Mouse (Mus musculus): ENCODE measurements around the gene Lysmd4. TPM values are rescaled to one million over a fixed set of nuclear protein-coding genes. Genes with fewer than 3 reads are reported as not detected.

Lysmd4 gene
- total and polyA plus RNA-seq, 2 experiments = 8.3 to 9.5 TPM

GRCm38 (mm10) chr7:67228390-67228789 is 6.0 kb downstream of the Lysmd4 start:
- Histone ChIP-seq H3K27ac (replicated peaks; ENCODE audit: insufficient read depth, low read depth, low read length) (no peak overlapping the region), H3K36me3 (ENCODE audit: control insufficient read depth, insufficient read depth, low read length) (peaks cover 2% of the 10 kb centered on the region; the same call in 1 of the 2 replicates), H3K4me1 (ENCODE audit: control insufficient read depth, insufficient read depth, low read length) (no peaks in the 10 kb centered on the region), H3K79me2 (ENCODE audit: control insufficient read depth, insufficient read depth, low read length) (no peaks in the 10 kb centered on the region), H3K27me3 (ENCODE audit: control insufficient read depth, insufficient read depth, low read length) (no peaks in the 10 kb centered on the region), H3K9ac (ENCODE audit: low read depth, low read length) (no peak overlapping the region), H3K4me3 (ENCODE audit: insufficient read depth, low read depth, low read length) (no peak overlapping the region)
- WGBS = 90% methylated on average over 3 of the region's 3 CpGs
- TF ChIP-seq CTCF (IDR thresholded peaks at IDR 0.05; ENCODE audit: low read depth, low read length) = no peak
- TF ChIP-seq POLR2A (IDR thresholded peaks at IDR 0.05; ENCODE audit: extremely low read depth, insufficient read depth, low read length) = no peak
- DNase-seq (ENCODE audit: extremely low read depth, low read depth, low spot score) = no peak

GRCm38 (mm10) chr7:67228891-67229602 is 6.7 kb downstream of the Lysmd4 start:
- H3K9ac ChIP-seq (ENCODE audit: low read depth, low read length) = no peak overlapping the region
- peaks cover 2% of the 10 kb centered on the region; the same call in 1 of the 2 replicates for H3K36me3 ChIP-seq (ENCODE audit: control insufficient read depth, insufficient read depth, low read length)
- H3K4me1 ChIP-seq (ENCODE audit: control insufficient read depth, insufficient read depth, low read length) = no peaks in the 10 kb centered on the region
- no peaks in the 10 kb centered on the region for H3K79me2 ChIP-seq (ENCODE audit: control insufficient read depth, insufficient read depth, low read length)
- TF ChIP-seq POLR2A (IDR thresholded peaks at IDR 0.05; ENCODE audit: extremely low read depth, insufficient read depth, low read length) (no peak), CTCF (IDR thresholded peaks at IDR 0.05; ENCODE audit: low read depth, low read length) (peak; percentile 87)
- H3K4me3 ChIP-seq (ENCODE audit: insufficient read depth, low read depth, low read length) = no peak overlapping the region
- no peaks in the 10 kb centered on the region for H3K27me3 ChIP-seq (ENCODE audit: control insufficient read depth, insufficient read depth, low read length)
- DNase-seq (ENCODE audit: extremely low read depth, low read depth, low spot score) = no peak
- WGBS = 79% methylated on average over 5 of the region's 5 CpGs
- H3K27ac ChIP-seq (replicated peaks; ENCODE audit: insufficient read depth, low read depth, low read length) = no peak overlapping the region

GRCm38 (mm10) chr7:67229701-67230100 is 7.4 kb downstream of the Lysmd4 start:
- H3K4me3 ChIP-seq (ENCODE audit: insufficient read depth, low read depth, low read length) = no peak overlapping the region
- H3K4me1 ChIP-seq (ENCODE audit: control insufficient read depth, insufficient read depth, low read length) = no peaks in the 10 kb centered on the region
- H3K36me3 ChIP-seq (ENCODE audit: control insufficient read depth, insufficient read depth, low read length) = peaks cover 8% of the 10 kb centered on the region
- no peak overlapping the region for H3K9ac ChIP-seq (ENCODE audit: low read depth, low read length)
- WGBS = 84% methylated on average over 3 of the region's 3 CpGs
- no peak for DNase-seq (ENCODE audit: extremely low read depth, low read depth, low spot score)
- TF ChIP-seq CTCF (IDR thresholded peaks at IDR 0.05; ENCODE audit: low read depth, low read length) (no peak), POLR2A (IDR thresholded peaks at IDR 0.05; ENCODE audit: extremely low read depth, insufficient read depth, low read length) (no peak)
- H3K27me3 ChIP-seq (ENCODE audit: control insufficient read depth, insufficient read depth, low read length) = no peaks in the 10 kb centered on the region
- H3K27ac ChIP-seq (replicated peaks; ENCODE audit: insufficient read depth, low read depth, low read length) = no peak overlapping the region
- H3K79me2 ChIP-seq (ENCODE audit: control insufficient read depth, insufficient read depth, low read length) = no peaks in the 10 kb centered on the region

GRCm38 (mm10) chr7:67230221-67230620 is 7.9 kb downstream of the Lysmd4 start:
- 93% methylated on average over 3 of the region's 3 CpGs for WGBS
- Histone ChIP-seq H3K79me2 (ENCODE audit: control insufficient read depth, insufficient read depth, low read length) (no peaks in the 10 kb centered on the region), H3K27ac (replicated peaks; ENCODE audit: insufficient read depth, low read depth, low read length) (no peak overlapping the region), H3K9ac (ENCODE audit: low read depth, low read length) (no peak overlapping the region), H3K4me3 (ENCODE audit: insufficient read depth, low read depth, low read length) (no peak overlapping the region), H3K27me3 (ENCODE audit: control insufficient read depth, insufficient read depth, low read length) (no peaks in the 10 kb centered on the region), H3K36me3 (ENCODE audit: control insufficient read depth, insufficient read depth, low read length) (peaks cover 12% of the 10 kb centered on the region), H3K4me1 (ENCODE audit: control insufficient read depth, insufficient read depth, low read length) (no peaks in the 10 kb centered on the region)
- no peak for DNase-seq (ENCODE audit: extremely low read depth, low read depth, low spot score)
- TF ChIP-seq CTCF (IDR thresholded peaks at IDR 0.05; ENCODE audit: low read depth, low read length) (no peak), POLR2A (IDR thresholded peaks at IDR 0.05; ENCODE audit: extremely low read depth, insufficient read depth, low read length) (no peak)

- Histone ChIP-seq H3K79me2 (ENCODE audit: control insufficient read depth, insufficient read depth, low read length) (no peaks in the 10 kb centered on the region), H3K9ac (ENCODE audit: low read depth, low read length) (no peak overlapping the region), H3K27ac (replicated peaks; ENCODE audit: insufficient read depth, low read depth, low read length) (no peak overlapping the region), H3K4me1 (ENCODE audit: control insufficient read depth, insufficient read depth, low read length) (no peaks in the 10 kb centered on the region), H3K27me3 (ENCODE audit: control insufficient read depth, insufficient read depth, low read length) (no peaks in the 10 kb centered on the region), H3K4me3 (ENCODE audit: insufficient read depth, low read depth, low read length) (no peak overlapping the region), H3K36me3 (ENCODE audit: control insufficient read depth, insufficient read depth, low read length) (peaks cover 15% of the 10 kb centered on the region)
- TF ChIP-seq CTCF (IDR thresholded peaks at IDR 0.05; ENCODE audit: low read depth, low read length) (no peak), POLR2A (IDR thresholded peaks at IDR 0.05; ENCODE audit: extremely low read depth, insufficient read depth, low read length) (no peak)
- WGBS = 83% methylated on average over 3 of the region's 3 CpGs
- no peak for DNase-seq (ENCODE audit: extremely low read depth, low read depth, low spot score)
Measured at GRCm38 (mm10) chr7:67230640-67231140, 8.3 kb downstream of the Lysmd4 start.

GRCm38 (mm10) chr7:67232504-67232903 is 10.2 kb downstream of the Lysmd4 start:
- Histone ChIP-seq H3K27me3 (ENCODE audit: control insufficient read depth, insufficient read depth, low read length) (no peaks in the 10 kb centered on the region), H3K4me1 (ENCODE audit: control insufficient read depth, insufficient read depth, low read length) (0 out of 2 replicates have a peak, but pooled peaks cover 2% of the 10 kb centered on the region), H3K4me3 (ENCODE audit: insufficient read depth, low read depth, low read length) (no peak overlapping the region), H3K36me3 (ENCODE audit: control insufficient read depth, insufficient read depth, low read length) (peaks cover 30% of the 10 kb centered on the region), H3K27ac (replicated peaks; ENCODE audit: insufficient read depth, low read depth, low read length) (no peak overlapping the region), H3K9ac (ENCODE audit: low read depth, low read length) (no peak overlapping the region), H3K79me2 (ENCODE audit: control insufficient read depth, insufficient read depth, low read length) (no peaks in the 10 kb centered on the region)
- WGBS = 84% methylated on average over 14 of the region's 14 CpGs
- no peak for TF ChIP-seq POLR2A (IDR thresholded peaks at IDR 0.05; ENCODE audit: extremely low read depth, insufficient read depth, low read length)
- TF ChIP-seq CTCF (IDR thresholded peaks at IDR 0.05; ENCODE audit: low read depth, low read length) = no peak
- no peak for DNase-seq (ENCODE audit: extremely low read depth, low read depth, low spot score)

Measured in liver, adult 2 months (tissue).